Mouse (Mus musculus): ENCODE measurements at regions not wholly inside any gene's neighbourhood (a gene's known extent, or its start where the extent isn't known, plus 50 kb on each side); places are given as distances from the start of the nearest gene placed in this dataset.

GRCm38 (mm10) chr10:96297658-96298057, 161.3 kb downstream of the Gm5426 start:
- no peaks in the 10 kb centered on the region for H3K36me3 ChIP-seq (ENCODE audit: control insufficient read depth, insufficient read depth, low read length)
- no peaks in the 10 kb centered on the region for H3K27me3 ChIP-seq (ENCODE audit: control insufficient read depth, insufficient read depth, low read length)
- H3K4me3 ChIP-seq (ENCODE audit: extremely low read depth, insufficient read depth, insufficient read length), result no peak overlapping the region
- WGBS, result 89% methylated on average over 4 of the region's 4 CpGs
- no peak overlapping the region for H3K27ac ChIP-seq (ENCODE audit: insufficient read depth, low read length)
- DNase-seq (ENCODE audit: low read depth in 1 of 2, low spot score in 2 of 2), result no peak
- no peak for TF ChIP-seq POLR2A (IDR thresholded peaks at IDR 0.05; ENCODE audit: low read depth, low read length)
- TF ChIP-seq CTCF (IDR thresholded peaks at IDR 0.05; ENCODE audit: extremely low read depth, insufficient read depth, insufficient read length, insufficient replicate concordance), result no peak
- peaks cover 12% of the 10 kb centered on the region; the same call in 1 of the 2 replicates for H3K4me1 ChIP-seq (ENCODE audit: control insufficient read depth, insufficient read depth, insufficient read length)

- H3K27ac ChIP-seq (ENCODE audit: insufficient read depth, low read length), result no peak overlapping the region
- 74% methylated on average over 5 of the region's 5 CpGs for WGBS
- no peaks in the 10 kb centered on the region for H3K36me3 ChIP-seq (ENCODE audit: control insufficient read depth, insufficient read depth, low read length)
- peaks cover 12% of the 10 kb centered on the region; the same call in 1 of the 2 replicates for H3K4me1 ChIP-seq (ENCODE audit: control insufficient read depth, insufficient read depth, insufficient read length)
- no peaks in the 10 kb centered on the region for H3K27me3 ChIP-seq (ENCODE audit: control insufficient read depth, insufficient read depth, low read length)
- TF ChIP-seq CTCF (IDR thresholded peaks at IDR 0.05; ENCODE audit: extremely low read depth, insufficient read depth, insufficient read length, insufficient replicate concordance) (no peak), POLR2A (IDR thresholded peaks at IDR 0.05; ENCODE audit: low read depth, low read length) (no peak)
- DNase-seq (ENCODE audit: low read depth in 1 of 2, low spot score in 2 of 2), result no peak
- H3K4me3 ChIP-seq (ENCODE audit: extremely low read depth, insufficient read depth, insufficient read length), result no peak overlapping the region
These were observed 162.2 kb downstream of the Gm5426 start for GRCm38 (mm10) chr10:96298566-96298965.

- DNase-seq (ENCODE audit: low read depth in 1 of 2, low spot score in 2 of 2), result no peak
- H3K4me3 ChIP-seq (ENCODE audit: extremely low read depth, insufficient read depth, insufficient read length), result no peak overlapping the region
- no peak for TF ChIP-seq CTCF (IDR thresholded peaks at IDR 0.05; ENCODE audit: extremely low read depth, insufficient read depth, insufficient read length, insufficient replicate concordance)
- H3K36me3 ChIP-seq (ENCODE audit: control insufficient read depth, insufficient read depth, low read length), result no peaks in the 10 kb centered on the region
- peaks cover 2% of the 10 kb centered on the region for H3K4me1 ChIP-seq (ENCODE audit: control insufficient read depth, insufficient read depth, insufficient read length)
- no peak overlapping the region for H3K27ac ChIP-seq (ENCODE audit: insufficient read depth, low read length)
- whole genome bisulfite sequencing, result 88% methylated on average over 7 of the region's 7 CpGs
- no peaks in the 10 kb centered on the region for H3K27me3 ChIP-seq (ENCODE audit: control insufficient read depth, insufficient read depth, low read length)
These were observed 169.3 kb downstream of the Gm5426 start for GRCm38 (mm10) chr10:96305701-96306100.

- Histone ChIP-seq H3K4me3 (ENCODE audit: extremely low read depth, insufficient read depth, insufficient read length) (no peak overlapping the region), H3K36me3 (ENCODE audit: control insufficient read depth, insufficient read depth, low read length) (no peaks in the 10 kb centered on the region), H3K4me1 (ENCODE audit: control insufficient read depth, insufficient read depth, insufficient read length) (peaks cover 2% of the 10 kb centered on the region), H3K27ac (ENCODE audit: insufficient read depth, low read length) (no peak overlapping the region), H3K27me3 (ENCODE audit: control insufficient read depth, insufficient read depth, low read length) (no peaks in the 10 kb centered on the region)
- no peak for TF ChIP-seq CTCF (IDR thresholded peaks at IDR 0.05; ENCODE audit: extremely low read depth, insufficient read depth, insufficient read length, insufficient replicate concordance)
- no peak for TF ChIP-seq POLR2A (IDR thresholded peaks at IDR 0.05; ENCODE audit: low read depth, low read length)
- 85% methylated on average over 7 of the region's 7 CpGs for WGBS
- DNase-seq (ENCODE audit: low read depth in 1 of 2, low spot score in 2 of 2), result no peak
These were observed 172.5 kb downstream of the Gm5426 start for GRCm38 (mm10) chr10:96308713-96309445.

- H3K27ac ChIP-seq (ENCODE audit: insufficient read depth, low read length), result no peak overlapping the region
- H3K4me1 ChIP-seq (ENCODE audit: control insufficient read depth, insufficient read depth, insufficient read length), result peaks cover 2% of the 10 kb centered on the region
- H3K36me3 ChIP-seq (ENCODE audit: control insufficient read depth, insufficient read depth, low read length), result no peaks in the 10 kb centered on the region
- WGBS, result 77% methylated on average over 4 of the region's 4 CpGs
- no peak for TF ChIP-seq CTCF (IDR thresholded peaks at IDR 0.05; ENCODE audit: extremely low read depth, insufficient read depth, insufficient read length, insufficient replicate concordance)
- no peak for TF ChIP-seq POLR2A (IDR thresholded peaks at IDR 0.05; ENCODE audit: low read depth, low read length)
- no peak overlapping the region for H3K4me3 ChIP-seq (ENCODE audit: extremely low read depth, insufficient read depth, insufficient read length)
- no peak for DNase-seq (ENCODE audit: low read depth in 1 of 2, low spot score in 2 of 2)
- no peaks in the 10 kb centered on the region for H3K27me3 ChIP-seq (ENCODE audit: control insufficient read depth, insufficient read depth, low read length)
These were observed 173.4 kb downstream of the Gm5426 start for GRCm38 (mm10) chr10:96309766-96310165.

- Histone ChIP-seq H3K36me3 (ENCODE audit: control insufficient read depth, insufficient read depth, low read length) (no peaks in the 10 kb centered on the region), H3K4me3 (ENCODE audit: extremely low read depth, insufficient read depth, insufficient read length) (no peak overlapping the region), H3K27ac (ENCODE audit: insufficient read depth, low read length) (no peak overlapping the region), H3K27me3 (ENCODE audit: control insufficient read depth, insufficient read depth, low read length) (no peaks in the 10 kb centered on the region), H3K4me1 (ENCODE audit: control insufficient read depth, insufficient read depth, insufficient read length) (peaks cover 6% of the 10 kb centered on the region)
- 77% methylated on average over 1 of the region's 1 CpGs for WGBS
- no peak for DNase-seq (ENCODE audit: low read depth in 1 of 2, low spot score in 2 of 2)
- TF ChIP-seq CTCF (IDR thresholded peaks at IDR 0.05; ENCODE audit: extremely low read depth, insufficient read depth, insufficient read length, insufficient replicate concordance) (no peak), POLR2A (IDR thresholded peaks at IDR 0.05; ENCODE audit: low read depth, low read length) (no peak)
These were observed 188.9 kb downstream of the Gm5426 start for GRCm38 (mm10) chr10:96325297-96325696.

Data from spleen, adult 2 months (tissue).